Mouse (Mus musculus): ENCODE measurements around the gene Gria4. TPM values are rescaled to one million over a fixed set of nuclear protein-coding genes. Genes with fewer than 3 reads are reported as not detected.

Gene Gria4
- polyA plus RNA-seq, 1 experiment: not detected

GRCm38 (mm10) chr9:4654333-4654732 is 141.7 kb downstream of the Gria4 start:
- Histone ChIP-seq H3K4me1 (ENCODE audit: control insufficient read depth, insufficient read depth, insufficient read length, low read length) (no peaks in the 10 kb centered on the region), H3K27ac (replicated peaks; ENCODE audit: low read depth, low read length) (no peak overlapping the region), H3K4me3 (ENCODE audit: insufficient read depth, low read depth, low read length) (no peak overlapping the region)

GRCm38 (mm10) chr9:4639192-4639900 is 156.7 kb downstream of the Gria4 start:
- H3K4me1 ChIP-seq (ENCODE audit: control insufficient read depth, insufficient read depth, insufficient read length, low read length): no peaks in the 10 kb centered on the region
- no peak overlapping the region for H3K27ac ChIP-seq (replicated peaks; ENCODE audit: low read depth, low read length)
- H3K4me3 ChIP-seq (ENCODE audit: insufficient read depth, low read depth, low read length): no peak overlapping the region

GRCm38 (mm10) chr9:4631910-4632309 is 164.1 kb downstream of the Gria4 start:
- Histone ChIP-seq H3K4me3 (ENCODE audit: insufficient read depth, low read depth, low read length) (no peak overlapping the region), H3K4me1 (ENCODE audit: control insufficient read depth, insufficient read depth, insufficient read length, low read length) (no peaks in the 10 kb centered on the region), H3K27ac (replicated peaks; ENCODE audit: low read depth, low read length) (no peak overlapping the region)

- Histone ChIP-seq H3K27ac (replicated peaks; ENCODE audit: low read depth, low read length) (no peak overlapping the region), H3K4me3 (ENCODE audit: insufficient read depth, low read depth, low read length) (no peak overlapping the region), H3K4me1 (ENCODE audit: control insufficient read depth, insufficient read depth, insufficient read length, low read length) (no peaks in the 10 kb centered on the region)
These were observed 180.7 kb downstream of the Gria4 start for GRCm38 (mm10) chr9:4615286-4615685.

GRCm38 (mm10) chr9:4605354-4605753 is 190.7 kb downstream of the Gria4 start:
- no peak overlapping the region for H3K4me3 ChIP-seq (ENCODE audit: insufficient read depth, low read depth, low read length)
- H3K27ac ChIP-seq (replicated peaks; ENCODE audit: low read depth, low read length): no peak overlapping the region
- H3K4me1 ChIP-seq (ENCODE audit: control insufficient read depth, insufficient read depth, insufficient read length, low read length): no peaks in the 10 kb centered on the region

GRCm38 (mm10) chr9:4604236-4604635 is 191.8 kb downstream of the Gria4 start:
- Histone ChIP-seq H3K27ac (replicated peaks; ENCODE audit: low read depth, low read length) (no peak overlapping the region), H3K4me3 (ENCODE audit: insufficient read depth, low read depth, low read length) (no peak overlapping the region)

GRCm38 (mm10) chr9:4601788-4602187 is 194.2 kb downstream of the Gria4 start:
- no peaks in the 10 kb centered on the region for H3K4me1 ChIP-seq (ENCODE audit: control insufficient read depth, insufficient read depth, insufficient read length, low read length)
- H3K4me3 ChIP-seq (ENCODE audit: insufficient read depth, low read depth, low read length): no peak overlapping the region
- no peak overlapping the region for H3K27ac ChIP-seq (replicated peaks; ENCODE audit: low read depth, low read length)

More at GRCm38 (mm10) chr9:4604236-4604635, 191.8 kb downstream of the Gria4 start:
- no peaks in the 10 kb centered on the region for H3K4me1 ChIP-seq (ENCODE audit: control insufficient read depth, insufficient read depth, insufficient read length, low read length)

- H3K27ac ChIP-seq (replicated peaks; ENCODE audit: low read depth, low read length): no peak overlapping the region
These were observed 222.4 kb downstream of the Gria4 start for GRCm38 (mm10) chr9:4573596-4573995.

GRCm38 (mm10) chr9:4555415-4555959 is 240.5 kb downstream of the Gria4 start:
- Histone ChIP-seq H3K27ac (replicated peaks; ENCODE audit: low read depth, low read length) (no peak overlapping the region), H3K4me1 (ENCODE audit: control insufficient read depth, insufficient read depth, insufficient read length, low read length) (no peaks in the 10 kb centered on the region), H3K4me3 (ENCODE audit: insufficient read depth, low read depth, low read length) (no peak overlapping the region)

More at GRCm38 (mm10) chr9:4573596-4573995, 222.4 kb downstream of the Gria4 start:
- Histone ChIP-seq H3K4me1 (ENCODE audit: control insufficient read depth, insufficient read depth, insufficient read length, low read length) (no peaks in the 10 kb centered on the region), H3K4me3 (ENCODE audit: insufficient read depth, low read depth, low read length) (no peak overlapping the region)

- Histone ChIP-seq H3K27ac (replicated peaks; ENCODE audit: low read depth, low read length) (no peak overlapping the region), H3K4me3 (ENCODE audit: insufficient read depth, low read depth, low read length) (no peak overlapping the region), H3K4me1 (ENCODE audit: control insufficient read depth, insufficient read depth, insufficient read length, low read length) (no peaks in the 10 kb centered on the region)
These were observed 256.8 kb downstream of the Gria4 start for GRCm38 (mm10) chr9:4539218-4539617.

GRCm38 (mm10) chr9:4536514-4537150 is 259.4 kb downstream of the Gria4 start:
- H3K27ac ChIP-seq (replicated peaks; ENCODE audit: low read depth, low read length): no peak overlapping the region
- H3K4me3 ChIP-seq (ENCODE audit: insufficient read depth, low read depth, low read length): no peak overlapping the region
- H3K4me1 ChIP-seq (ENCODE audit: control insufficient read depth, insufficient read depth, insufficient read length, low read length): no peaks in the 10 kb centered on the region

- no peaks in the 10 kb centered on the region for H3K4me1 ChIP-seq (ENCODE audit: control insufficient read depth, insufficient read depth, insufficient read length, low read length)
- no peak overlapping the region for H3K27ac ChIP-seq (replicated peaks; ENCODE audit: low read depth, low read length)
- no peak overlapping the region for H3K4me3 ChIP-seq (ENCODE audit: insufficient read depth, low read depth, low read length)
These were observed 281.5 kb downstream of the Gria4 start for GRCm38 (mm10) chr9:4514563-4514885.

- Histone ChIP-seq H3K4me1 (ENCODE audit: control insufficient read depth, insufficient read depth, insufficient read length, low read length) (no peaks in the 10 kb centered on the region), H3K27ac (replicated peaks; ENCODE audit: low read depth, low read length) (no peak overlapping the region), H3K4me3 (ENCODE audit: insufficient read depth, low read depth, low read length) (no peak overlapping the region)
These were observed 282.1 kb downstream of the Gria4 start for GRCm38 (mm10) chr9:4513796-4514562.

GRCm38 (mm10) chr9:4506086-4506485 is 289.9 kb downstream of the Gria4 start:
- Histone ChIP-seq H3K27ac (replicated peaks; ENCODE audit: low read depth, low read length) (no peak overlapping the region), H3K4me3 (ENCODE audit: insufficient read depth, low read depth, low read length) (no peak overlapping the region), H3K4me1 (ENCODE audit: control insufficient read depth, insufficient read depth, insufficient read length, low read length) (no peaks in the 10 kb centered on the region)

GRCm38 (mm10) chr9:4505087-4505486 is 290.9 kb downstream of the Gria4 start:
- H3K27ac ChIP-seq (replicated peaks; ENCODE audit: low read depth, low read length): no peak overlapping the region

More at GRCm38 (mm10) chr9:4505087-4505486, 290.9 kb downstream of the Gria4 start:
- no peaks in the 10 kb centered on the region for H3K4me1 ChIP-seq (ENCODE audit: control insufficient read depth, insufficient read depth, insufficient read length, low read length)
- no peak overlapping the region for H3K4me3 ChIP-seq (ENCODE audit: insufficient read depth, low read depth, low read length)

Data from brown adipose tissue, adult 24 weeks (tissue).